Mouse (Mus musculus) lung, postnatal 10 days (tissue): ENCODE data around the gene Rnf128.

Experiments used
- DNase-seq: peaks from one replicate; pipeline ENCODE4 v3.0.0; 2021

Gene Rnf128

GRCm38 (mm10) chrX:139634758-139635157 is 71.6 kb downstream of the Rnf128 start:
- no peak for DNase-seq

DNA sequence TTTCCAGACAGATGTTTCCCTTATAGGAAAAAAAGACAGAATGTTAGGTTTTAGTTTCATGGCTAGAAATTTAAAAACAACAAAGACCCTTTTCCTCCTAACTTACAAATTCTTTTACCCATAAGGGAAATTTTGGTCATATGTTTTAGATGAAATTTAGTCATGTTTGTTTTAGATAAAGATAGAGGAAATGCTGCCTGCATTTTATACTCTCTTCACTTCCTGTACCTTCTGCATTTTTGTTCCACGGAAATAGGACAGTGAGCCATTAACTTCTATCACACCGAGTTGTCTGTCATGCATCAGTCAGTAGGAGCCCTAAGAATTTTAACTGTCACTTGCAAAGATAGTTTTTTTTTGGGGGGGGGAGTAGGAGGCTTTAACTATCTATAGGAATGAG is 76.6 kb downstream of the Rnf128 start:
- no peak for DNase-seq

DNA sequence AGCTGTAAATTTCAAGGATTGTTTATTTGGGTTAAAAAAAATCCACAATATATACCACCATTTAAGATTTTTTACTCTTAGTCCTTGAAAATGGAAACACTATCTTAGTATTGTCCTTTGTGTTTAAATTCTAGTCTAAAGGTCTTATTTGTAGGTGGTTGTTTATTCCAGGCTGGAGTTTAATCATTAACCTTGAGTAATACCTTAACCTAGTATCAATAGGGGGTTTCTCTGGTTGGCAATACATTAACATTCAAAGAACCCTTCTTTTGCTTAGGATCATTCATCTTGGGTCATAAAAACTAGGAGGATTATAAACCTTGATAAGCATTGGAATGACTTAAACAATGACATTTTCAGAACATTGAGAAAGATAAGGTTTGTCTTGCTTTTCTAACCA is 77.3 kb downstream of the Rnf128 start:
- DNase-seq, result no peak

DNA sequence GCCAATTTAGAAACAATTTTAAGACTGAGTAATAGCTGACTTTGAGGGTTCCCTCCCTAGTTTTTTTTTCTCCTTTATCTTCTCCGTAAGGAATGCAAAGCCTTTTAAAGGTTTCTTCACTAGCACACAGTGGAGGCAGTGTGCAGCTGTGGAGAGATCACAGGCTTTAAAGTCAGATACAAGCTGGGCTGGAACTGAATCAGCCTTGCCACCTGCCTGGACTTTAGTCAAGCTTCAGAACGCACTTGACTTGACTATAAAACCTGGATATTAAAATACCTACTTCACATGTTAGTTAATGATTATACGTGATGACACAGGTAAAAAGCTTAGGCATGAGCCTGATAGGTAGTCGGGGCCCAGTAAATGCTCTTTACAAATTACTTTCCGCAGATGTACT is 89.1 kb downstream of the Rnf128 start:
- DNase-seq, result no peak

DNA sequence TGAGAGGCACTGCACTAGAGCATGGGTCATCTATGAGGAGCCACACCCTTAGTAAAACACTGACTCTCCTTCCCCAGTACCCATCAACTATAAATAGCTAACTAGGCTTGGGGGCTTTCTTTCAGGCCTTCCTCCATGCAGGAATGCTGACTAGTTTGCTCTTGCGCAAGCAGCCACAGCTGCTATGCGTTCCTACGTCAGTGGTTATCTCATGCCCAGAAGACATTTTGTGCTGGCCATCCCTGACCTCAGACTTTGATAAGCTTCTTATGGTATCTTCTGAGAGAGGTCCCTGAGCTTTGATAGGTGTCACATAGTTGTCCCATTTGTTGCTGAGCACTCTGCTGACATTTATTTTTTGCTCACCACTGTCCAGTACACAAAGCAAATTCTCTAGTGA is 90.2 kb downstream of the Rnf128 start:
- DNase-seq, result no peak

DNA sequence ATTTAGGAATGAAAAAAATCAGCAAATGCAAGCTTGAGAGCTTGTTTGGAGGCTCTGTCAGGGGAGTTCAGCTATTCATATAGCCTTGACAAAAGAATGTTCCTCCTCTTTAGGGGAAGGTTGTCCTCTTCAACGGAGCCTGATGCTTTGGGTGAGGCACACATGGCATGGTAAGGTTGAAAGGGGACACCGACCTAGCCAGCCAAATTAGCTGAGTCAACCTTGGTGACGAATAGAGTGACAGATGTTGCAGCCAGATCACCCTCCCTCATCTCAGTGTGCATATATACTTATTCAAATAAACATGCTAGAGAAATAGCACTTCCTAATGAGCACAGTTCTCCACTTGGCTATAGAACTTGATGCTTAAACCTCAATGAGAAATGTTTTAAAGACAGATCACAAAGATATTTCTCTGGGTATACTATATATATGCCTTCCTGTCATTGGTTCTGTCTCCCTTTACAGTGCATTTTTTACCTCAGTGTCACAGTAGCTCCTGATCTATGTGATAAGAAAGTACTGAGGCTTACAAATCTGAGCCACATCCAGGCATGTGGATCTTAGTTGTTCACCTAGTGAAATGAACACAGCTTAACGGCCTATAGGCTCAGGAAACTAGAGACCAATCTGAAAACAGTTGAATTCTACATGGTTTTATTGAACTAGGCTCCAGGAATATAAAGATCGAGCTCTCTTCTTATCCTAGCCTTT is 91.4 kb downstream of the Rnf128 start:
- no peak for DNase-seq

- DNase-seq, result no peak
Observed at GRCm38 (mm10) chrX:139662111-139662510, 99.0 kb downstream of the Rnf128 start.

DNA sequence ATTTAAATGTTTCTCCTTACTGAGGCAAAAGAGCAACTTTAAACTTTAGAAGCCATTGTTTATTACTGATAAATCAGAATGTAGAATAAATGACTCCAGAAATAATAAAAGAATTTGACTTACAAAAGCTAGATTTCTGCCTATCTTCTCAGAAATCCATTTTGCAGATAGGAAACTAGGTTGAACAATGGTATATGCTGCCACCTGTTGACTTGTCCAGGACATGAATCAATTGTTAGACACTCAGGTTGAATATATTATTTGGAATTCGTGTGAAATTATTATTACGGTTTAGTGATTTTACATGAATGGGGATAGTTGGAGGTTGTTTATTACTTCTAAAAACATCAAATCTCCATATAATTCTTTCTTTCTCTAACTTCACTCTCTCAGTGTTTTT is 102.7 kb downstream of the Rnf128 start:
- peak; percentile 6 for DNase-seq

- no peak for DNase-seq
Observed at GRCm38 (mm10) chrX:139684410-139684774, 121.3 kb downstream of the Rnf128 start.

DNA sequence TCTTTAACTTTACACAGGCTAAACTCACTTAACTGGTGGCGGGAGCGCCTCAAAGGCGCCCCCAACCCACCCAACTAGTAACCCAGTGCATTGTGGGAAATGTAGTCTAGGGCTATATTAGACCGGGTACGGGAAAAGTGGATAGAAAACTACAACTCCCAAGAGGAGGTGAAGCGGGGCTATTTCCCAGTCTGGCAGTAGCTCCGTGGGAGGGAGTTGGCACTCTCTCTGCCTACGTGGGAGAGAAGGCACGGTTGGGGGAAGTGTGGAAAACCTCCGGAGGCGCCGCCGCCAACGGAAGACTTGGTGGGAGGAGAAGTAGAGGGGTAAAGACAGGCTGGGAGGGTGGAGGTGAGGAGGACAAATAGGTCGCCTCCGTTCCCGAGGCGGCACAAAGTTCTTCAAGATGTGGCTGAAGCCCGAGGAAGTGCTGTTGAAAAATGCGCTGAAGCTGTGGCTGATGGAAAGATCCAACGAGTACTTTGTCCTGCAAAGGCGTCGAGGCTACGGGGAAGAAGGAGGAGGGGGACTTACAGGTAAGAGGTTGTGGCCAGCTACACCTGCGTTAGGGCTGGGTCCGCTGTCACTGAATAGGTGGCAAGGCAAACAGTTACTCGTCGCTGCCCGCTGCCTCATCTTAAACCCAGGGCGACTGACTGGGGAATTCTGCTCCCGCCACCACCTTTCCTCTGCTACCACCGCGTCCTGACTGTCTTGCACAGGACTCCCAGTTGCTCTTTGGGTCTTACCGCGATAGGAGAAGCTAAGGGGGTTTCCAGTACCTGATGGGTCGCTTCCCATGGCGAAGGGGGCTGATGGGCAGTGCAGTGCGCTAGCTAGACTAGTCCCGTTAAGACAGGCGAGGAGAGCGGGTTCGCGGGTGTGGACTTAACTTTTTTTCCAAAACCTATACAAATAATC is 121.9 kb downstream of the Rnf128 start, which contains the start of gene Tbc1d8b:
Gene Tbc1d8b, plus strand, starts transcription at position 222 of the 921 bp plus-strand sequence.
- DNase-seq, result peak; percentile 91

DNA sequence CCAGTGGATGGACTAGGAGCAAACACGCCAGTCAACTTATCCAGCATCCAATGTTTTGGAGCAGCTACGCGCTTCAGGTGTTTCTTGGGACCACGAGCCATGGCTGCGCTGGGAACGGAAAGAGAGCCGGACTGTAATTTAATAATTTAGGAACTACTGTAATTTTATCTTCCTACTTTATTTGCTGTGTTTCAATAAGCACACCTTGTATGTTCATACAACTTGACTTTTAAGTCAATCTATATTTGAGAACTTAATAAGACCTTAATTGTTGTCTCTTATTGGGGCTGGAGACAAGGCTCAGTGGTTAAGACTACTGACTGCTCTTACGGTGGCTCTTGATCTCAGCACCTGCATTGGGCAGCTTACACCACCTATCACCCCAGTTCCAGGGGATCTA is 151.3 kb downstream of the Rnf128 start, which contains the start of gene Gm15013:
Gene Gm15013, minus strand, starts transcription at position 101 of the 400 bp plus-strand sequence.
- DNase-seq, result no peak

DNA sequence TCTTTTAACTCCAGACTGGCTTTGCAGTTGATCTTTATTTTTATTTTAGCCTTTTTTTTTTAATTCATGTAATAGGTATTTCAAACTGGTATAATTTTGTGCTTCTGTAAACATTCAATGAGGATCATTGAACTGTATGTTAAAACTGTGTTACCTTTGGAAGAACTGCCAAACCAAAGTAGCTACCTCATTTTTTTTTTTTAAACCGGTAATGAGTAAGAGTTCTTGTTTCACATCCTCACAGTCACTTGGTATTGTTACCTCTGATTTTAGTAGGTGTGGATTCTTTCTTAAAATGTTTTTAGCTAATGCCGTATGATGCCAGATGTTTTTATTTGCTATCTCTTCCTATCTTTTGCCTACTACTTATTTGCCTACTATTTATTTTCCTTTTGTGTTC is 159.2 kb downstream of the Rnf128 start:
- no peak for DNase-seq
